Mouse (Mus musculus): ENCODE results near the gene Zfp91. TPM values are rescaled to one million over a fixed set of nuclear protein-coding genes. Genes with fewer than 3 reads are reported as not detected.
A peak's percentile ranks its signal among the peaks of the same experiment; 100 is the strongest.
"Not testable (repeated sequence)": the region's sequence is repeated elsewhere in the genome, so short reads cannot be mapped to it uniquely, and the experiment has no call there.

The Zfp91 gene
- total RNA-seq, 2 experiments from 2014 or later, result 88.5 to 90.4 TPM

DNA sequence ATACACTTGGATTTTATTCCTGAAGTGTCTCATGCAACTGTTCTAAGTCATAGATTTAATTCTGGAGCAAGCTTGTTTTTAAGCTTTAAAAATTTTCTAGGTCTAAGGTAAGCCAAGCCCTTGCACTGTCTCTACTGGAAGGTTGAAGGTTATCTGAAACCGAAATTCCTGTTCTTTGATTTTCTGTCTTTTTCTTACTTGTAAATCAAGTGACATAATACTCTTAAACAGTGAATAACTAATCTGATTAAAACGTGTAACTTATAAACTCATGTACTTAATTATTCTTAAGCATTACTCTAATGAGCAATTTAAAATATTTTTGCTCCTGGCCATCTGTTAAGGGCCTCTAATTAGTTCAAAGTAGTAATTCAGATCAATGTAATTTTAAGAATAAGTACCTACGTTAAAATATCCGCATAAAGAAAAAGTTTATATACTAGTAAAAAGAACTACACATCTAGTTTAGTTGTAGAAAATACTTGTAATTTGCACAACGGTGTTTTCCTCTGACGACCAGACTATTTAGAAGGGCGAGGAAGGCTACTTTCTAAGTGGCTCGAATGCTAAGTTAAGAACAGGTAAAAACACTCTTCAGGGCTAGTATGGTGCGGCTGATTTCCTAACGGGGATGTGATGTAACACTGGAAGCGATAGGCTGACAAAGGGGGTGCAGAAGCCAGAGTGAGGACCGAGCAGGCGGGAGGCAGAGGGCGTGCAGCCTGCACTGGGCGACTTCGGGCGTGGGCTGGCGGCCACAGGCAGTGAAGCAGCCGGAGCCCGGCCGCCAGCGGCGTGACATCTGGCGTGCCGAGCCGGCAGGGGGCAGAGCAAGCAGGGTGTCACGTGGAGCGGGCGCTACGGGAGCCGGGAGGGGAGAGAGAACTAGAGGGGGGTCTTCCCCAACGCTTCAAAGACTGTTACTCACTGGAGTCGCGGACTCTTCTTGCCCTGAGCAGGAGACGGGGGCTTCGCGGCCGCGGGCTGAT, 1.6 kb downstream of the Zfp91 start:
- peak; percentile 82 to 87 for DNase-seq (ENCODE audit: low spot score in 2 of 2)

DNA sequence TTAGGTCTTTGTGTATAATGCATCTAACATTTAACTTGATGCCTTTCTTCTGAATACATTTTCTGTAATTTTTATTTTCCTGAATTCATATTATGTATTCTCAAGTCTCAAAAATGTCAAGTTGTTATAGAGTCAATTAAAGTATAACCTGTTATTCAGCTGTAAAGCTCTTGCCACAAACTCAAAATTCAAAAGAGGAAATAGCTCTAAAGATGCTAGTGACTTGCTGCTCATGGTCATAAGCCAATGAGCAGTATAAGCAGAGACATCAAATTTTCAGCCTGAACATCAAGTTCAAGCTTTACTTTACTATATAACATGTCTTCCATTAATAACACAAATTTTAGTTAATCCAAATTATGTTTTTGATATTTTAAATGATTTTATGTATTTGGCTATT, 3.6 kb downstream of the Zfp91 start:
- no peak for DNase-seq (ENCODE audit: low spot score in 2 of 2)

DNA sequence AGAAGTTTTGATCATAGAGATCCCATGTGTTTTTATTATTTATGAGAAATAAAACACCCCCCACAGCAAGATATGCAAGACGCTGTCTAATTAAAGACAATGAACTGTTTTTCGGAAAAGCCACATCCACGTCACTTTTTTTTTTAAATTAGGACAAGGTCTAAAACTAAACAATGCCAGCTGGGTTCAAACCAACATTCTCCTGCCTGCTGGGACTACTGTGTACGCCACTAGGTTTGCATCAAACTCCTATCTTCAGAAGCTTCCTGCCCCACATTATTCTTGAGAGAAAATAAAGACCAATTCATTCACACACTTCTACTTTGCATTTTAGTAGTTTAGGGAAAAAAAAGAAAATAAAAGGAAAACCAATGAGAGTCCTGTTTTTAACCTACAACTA, 8.2 kb downstream of the Zfp91 start:
- DNase-seq (ENCODE audit: low spot score in 2 of 2), result no peak

DNA sequence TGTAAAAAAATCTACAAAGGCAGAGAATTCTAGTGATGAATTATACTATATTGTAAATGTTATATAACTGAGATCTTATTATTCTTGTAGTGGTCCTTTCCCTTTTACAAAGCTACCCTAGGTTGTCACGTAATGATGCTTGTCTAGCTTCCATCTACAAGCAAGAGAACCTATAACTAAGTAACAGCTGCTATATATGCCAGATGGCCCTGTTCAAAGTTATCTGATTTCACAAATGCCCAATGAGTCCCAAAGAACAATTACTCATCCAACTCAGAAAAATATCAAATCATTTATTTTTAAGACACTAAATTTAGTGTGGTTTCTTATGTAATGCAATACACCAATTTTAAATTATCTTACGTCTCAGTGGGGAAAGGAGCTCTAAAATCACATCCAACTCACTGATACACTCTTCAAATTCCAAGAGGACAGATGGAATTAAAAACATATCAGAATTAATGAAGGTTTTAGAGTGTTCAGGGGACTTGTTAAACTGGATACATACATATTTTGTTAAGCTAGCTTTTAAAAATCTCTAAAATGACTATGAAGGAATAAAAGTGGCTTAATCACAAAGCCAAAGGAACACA, 9.0 kb downstream of the Zfp91 start:
- DNase-seq (ENCODE audit: low spot score in 2 of 2), result no peak

DNA sequence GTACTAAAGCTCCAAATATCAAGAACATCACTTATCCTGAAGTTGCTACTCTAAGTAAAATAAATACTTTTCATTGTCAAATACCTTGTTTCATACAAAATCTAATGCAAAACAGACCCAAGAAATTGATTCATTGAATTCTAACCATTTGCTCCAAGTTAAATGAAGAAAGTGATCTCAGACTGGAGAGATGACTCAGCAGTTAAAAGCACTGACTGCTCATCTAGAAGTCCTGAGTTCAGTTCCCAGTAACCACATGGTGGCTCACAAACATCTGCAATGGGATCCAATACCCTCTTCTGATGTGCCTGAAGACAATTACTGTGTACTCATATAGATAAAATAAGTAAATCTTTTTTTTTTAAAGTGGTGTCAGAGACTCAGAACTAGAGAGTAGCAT, 15.5 kb downstream of the Zfp91 start:
- no peak for DNase-seq (ENCODE audit: low spot score in 2 of 2)

DNA sequence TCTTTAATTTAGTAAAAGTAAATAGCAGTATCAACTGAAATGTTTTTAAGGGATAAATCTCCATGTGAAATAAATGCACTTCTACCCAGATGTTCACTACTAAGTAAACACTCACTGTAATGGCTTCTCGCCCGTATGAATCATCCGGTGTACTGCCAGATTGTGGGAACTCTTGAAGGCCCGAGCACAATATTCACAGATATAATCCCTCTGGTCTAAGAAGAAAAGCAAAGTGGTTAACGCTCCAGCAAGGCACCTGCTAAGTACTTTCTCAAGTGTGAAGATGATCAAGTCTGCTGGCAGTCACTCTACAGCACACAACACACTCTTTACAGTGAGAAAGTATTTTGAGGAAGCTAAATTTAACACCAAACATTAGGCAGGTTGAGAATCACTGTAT, 25.0 kb downstream of the Zfp91 start:
- no peak for DNase-seq (ENCODE audit: low spot score in 2 of 2)

DNA sequence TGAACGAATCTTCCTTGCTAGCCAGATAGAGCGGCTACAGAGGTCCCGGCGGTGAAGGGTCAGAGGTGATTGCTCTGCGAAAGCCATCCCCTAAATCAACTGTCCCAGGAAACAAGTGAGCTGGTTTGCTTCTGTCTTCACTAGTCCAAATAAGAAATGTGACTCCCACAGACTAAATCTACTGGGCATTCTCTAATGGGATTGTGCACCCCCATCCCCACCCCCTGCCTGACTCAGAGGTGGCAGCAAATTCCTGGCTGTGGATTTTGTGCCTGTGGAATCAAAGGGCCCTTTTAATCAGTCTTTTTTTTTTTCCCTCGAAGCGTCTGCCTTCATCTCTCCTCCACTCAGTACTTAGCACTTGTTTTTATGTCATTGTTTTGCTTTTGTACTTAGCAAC, 30.6 kb downstream of the Zfp91 start, which contains the start of gene Cntf:
TSS of gene Cntf (minus strand) at position 325 of the 400 bp plus-strand sequence.
- DNase-seq (ENCODE audit: low spot score in 2 of 2), result no peak

DNA sequence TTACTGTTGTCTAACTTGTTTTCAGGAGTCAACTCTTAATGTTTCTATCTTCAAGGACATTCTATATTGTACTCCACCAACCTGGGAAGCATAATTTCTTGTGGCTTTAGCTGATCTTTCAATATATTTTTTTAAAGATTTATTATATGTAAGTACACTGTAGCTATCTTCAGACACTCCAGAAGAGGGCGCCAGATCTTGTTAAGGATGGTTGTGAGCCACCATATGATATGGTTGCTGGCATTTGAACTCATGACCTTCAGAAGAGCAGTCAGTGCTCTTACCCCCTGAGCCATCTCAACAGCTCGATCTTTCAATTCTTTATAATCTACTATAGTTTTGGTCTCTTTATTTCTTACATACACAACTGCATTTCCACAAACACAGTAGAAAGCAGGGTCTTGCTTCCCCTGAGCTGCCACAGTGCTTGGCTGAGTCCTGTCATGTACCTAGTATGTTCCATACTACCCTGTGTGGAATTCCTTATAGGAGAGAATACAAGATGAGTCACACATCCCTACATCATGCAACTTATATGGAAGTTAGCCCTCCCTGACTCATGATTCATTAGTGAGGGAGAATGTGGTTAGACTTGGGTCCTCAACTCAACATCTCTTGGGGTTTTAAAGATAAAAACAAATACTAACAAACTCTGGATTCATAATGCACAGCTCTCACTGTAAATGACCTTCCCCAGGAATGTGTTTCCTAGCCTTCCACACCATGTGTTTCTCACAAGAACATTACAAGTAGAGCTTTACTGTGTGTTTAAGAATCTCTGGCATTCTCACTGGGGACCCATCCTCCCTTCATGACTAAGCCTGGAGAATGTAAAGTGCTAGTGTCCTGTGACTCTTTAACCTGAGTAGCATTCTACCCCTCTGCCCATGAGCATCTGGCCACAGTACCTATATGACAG, 33.5 kb downstream of the Zfp91 start:
- no peak for DNase-seq (ENCODE audit: low spot score in 2 of 2)

DNA sequence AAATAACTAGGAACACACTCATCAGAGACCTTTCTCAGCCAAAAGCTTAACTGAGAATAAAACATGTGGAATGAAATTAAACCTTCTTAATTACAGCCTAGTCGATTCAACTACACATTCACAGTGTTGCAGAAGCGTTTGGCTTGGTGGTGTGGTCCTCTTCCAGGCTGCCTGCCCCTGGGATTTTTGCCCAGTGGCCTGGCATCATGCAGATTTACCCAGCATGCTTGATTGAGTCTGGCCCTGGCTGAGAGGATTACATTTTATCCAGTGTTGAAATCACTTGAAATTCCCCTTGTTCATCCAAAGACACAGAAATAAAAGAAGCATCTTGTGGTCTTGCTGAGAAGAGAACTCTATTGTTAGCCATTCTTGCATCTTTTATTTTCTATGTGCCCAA, 36.3 kb downstream of the Zfp91 start:
- DNase-seq (ENCODE audit: low spot score in 2 of 2), result no peak

DNA sequence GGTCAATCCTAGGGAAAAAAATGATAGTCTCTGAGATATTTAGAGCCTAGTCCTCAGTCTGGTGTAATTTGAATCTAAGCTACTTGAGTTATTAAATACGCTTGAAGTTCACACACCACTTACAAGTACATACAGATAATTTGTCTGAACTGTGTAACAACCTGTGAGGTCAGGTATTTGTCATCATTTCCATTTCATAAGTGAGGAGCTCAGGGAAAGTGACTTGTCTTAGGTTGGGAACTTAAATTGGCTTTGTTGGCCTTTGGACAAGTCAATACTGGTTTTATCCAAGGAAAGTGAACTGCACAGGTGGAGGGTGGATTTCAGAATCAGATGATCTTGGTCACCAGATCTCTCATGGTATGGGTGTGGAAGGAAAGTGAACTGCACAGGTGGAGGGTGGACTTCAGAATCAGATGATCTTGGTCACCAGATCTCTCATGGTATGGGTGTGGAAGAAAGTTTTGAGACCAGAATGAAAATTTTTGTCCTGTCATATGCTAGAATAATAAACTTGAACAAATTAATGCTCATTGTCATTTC, 36.9 kb downstream of the Zfp91 start:
- no peak for DNase-seq (ENCODE audit: low spot score in 2 of 2)

DNA sequence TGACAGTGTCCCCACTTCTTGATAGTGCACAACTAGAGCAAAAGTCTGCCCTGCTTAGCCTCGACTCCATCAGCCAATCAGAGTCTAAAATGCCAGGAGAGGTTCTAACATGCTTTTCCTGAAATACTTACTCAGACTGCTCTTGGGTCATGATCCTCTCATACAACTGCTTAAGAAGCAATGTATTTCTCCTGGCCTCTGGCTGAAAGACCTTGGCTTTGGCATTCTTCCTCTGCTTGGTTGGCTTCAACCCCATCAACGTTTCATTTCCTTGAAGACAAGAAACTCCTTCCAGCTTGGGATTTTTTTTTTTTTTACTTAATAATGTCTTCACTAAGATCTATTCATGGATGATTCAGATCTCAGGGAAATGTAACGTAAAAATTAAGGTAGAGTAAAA, 39.6 kb downstream of the Zfp91 start:
- DNase-seq (ENCODE audit: low spot score in 2 of 2), result no peak

DNA sequence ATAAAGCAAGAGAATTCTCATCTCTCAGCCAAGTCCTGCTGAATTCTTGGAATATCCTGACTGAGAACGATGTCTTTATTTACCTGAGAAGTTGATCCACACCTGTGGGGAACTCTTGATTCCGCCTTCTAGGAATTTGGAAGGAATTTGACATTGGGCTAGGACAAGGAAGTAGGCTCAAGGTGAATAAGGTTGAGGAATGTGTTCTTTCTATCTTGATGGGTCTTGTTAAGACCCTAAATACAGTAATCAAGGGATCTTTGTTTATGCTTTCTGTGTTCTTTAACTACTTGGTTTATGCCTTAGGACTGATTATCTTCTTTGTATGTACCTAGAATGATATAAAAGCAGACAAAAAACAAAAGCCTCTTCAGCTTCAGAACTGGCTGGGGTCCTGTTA, 64.0 kb downstream of the Zfp91 start:
- no peak for DNase-seq (ENCODE audit: low spot score in 2 of 2)

DNA sequence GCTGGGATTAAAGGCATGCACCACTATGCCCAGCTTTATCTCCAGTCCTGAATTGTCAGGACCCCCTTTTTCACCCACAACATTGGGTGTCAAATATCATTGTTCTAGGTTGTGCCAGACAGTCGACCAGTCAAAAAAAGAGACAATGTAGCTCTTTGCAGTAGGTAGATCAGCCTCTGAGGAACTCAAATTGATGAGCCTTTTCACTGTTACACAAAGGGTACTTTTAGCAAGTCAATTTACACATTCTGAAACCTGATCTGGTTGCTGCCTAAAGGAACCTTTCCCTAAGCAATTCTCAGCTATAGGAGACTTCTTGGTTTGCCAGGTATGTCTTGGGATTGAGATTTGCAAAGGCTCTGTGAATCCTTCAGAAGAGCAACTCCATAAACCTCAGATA, 64.9 kb downstream of the Zfp91 start:
- no peak for DNase-seq (ENCODE audit: low spot score in 2 of 2)

DNA sequence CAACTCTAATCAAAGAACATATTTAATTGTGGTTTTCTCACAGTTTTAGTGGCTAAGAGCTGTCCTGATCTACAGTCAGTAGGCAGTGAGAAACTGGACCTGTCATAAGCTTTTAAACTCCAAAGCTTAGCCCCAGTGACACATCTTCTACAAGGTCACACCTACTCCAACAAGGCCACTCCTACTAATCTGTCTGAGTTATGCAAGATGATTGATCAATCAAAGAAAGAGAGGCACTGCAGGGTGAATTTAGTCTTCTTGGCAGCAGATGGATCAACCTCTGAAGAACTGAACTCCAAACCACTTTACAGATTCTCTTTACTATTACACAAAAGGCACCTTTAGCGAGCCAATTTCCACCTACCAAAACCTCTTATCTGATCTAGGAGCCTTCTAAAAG, 70.1 kb downstream of the Zfp91 start:
- DNase-seq (ENCODE audit: low spot score in 2 of 2), result no peak

DNA sequence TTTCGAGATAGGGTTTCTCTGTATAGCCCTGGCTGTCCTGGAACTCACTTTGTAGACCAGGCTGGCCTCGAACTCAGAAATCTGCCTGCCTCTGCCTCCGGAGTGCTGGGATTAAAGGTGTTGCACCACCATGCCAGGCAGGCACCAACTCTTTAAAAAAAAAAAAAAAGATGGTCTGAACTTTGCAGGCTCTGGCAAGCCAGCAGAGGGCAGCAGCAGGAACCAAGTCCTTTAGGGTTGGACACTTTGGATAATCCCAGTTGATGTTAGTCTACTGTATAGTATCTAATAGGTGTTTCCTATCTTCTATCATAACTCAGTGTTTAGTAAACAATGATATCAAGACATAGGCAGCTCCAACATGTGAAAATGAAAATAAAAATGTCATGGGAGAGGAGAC, 73.6 kb downstream of the Zfp91 start:
- DNase-seq (ENCODE audit: low spot score in 2 of 2), result no peak

DNA sequence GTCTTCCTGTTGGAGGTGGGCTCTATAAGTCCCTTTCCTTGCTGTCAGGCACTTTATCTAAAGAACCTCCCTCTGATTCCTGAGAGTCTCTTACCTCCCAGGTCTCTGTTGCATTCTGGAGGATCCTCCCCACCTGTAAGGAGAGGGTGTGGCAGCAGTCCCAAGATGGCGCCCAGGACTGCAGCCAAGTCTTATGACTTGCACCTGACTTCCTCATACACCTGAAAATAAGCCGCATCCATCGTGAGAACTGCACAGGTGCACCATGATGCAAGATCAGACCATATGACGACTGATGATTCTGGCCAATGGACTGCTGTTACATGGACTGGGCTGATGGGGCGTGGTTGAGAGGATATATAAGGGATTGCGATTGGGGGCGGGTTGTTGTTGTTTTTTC, 74.3 kb downstream of the Zfp91 start:
- not testable (repeated sequence) for DNase-seq (ENCODE audit: low spot score in 2 of 2)

DNA sequence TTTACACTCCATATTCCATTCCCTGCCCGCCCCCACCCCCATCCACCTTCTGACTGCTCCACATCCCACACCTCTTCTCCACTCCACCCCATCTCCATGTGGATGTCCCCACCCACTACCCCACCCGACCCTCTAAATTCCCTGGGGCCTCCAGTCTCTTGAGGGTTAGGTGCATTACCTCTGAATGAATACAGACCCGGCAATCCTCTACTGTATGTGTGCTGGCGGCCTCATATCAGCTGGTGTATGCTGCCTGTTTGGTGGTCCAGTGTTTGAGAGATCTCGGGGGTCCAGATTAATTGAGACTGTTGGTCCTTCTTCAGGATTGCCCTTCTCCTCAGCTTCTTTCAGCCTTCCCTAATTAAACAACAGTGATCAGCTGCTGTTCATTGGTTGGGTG, 75.0 kb downstream of the Zfp91 start:
- DNase-seq (ENCODE audit: low spot score in 2 of 2), result not testable (repeated sequence)

DNA sequence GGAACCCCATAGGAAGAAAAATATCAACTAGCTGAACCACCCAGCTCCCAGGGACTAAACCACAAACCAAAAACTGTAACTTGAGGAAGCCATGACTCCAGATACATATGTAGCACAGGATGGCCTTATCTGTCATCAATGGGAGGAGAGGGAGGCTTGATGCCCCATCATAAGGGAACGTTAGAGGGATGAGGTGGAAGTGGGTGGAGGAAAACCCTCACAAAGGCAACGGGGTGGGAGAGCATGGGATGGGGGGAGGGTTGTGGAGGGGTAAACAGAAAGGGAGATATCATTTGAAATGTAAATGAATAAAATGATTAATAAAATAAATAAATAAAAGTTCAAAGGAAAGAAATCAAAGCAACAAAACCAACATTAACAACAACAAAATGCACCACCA, 75.5 kb downstream of the Zfp91 start:
- no peak for DNase-seq (ENCODE audit: low spot score in 2 of 2)

DNA sequence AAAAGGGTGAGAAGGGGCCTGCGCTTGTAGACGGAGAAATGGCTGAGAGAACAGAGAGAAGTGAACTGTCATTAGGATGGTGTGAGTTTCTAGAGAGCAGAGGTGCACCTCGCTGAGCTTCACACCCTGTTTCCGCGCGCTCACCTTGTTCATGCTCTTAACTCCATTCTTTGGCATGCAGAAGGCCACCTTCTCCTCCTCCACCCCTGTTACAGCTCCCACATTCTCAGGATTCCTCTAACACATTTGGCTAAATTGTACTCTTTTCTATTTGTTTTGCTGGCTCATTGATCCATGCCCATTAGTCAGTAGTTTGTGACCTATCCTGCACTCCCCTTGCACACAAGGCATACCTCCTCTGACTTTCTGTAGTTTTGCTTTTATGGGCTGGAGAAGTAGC, 76.7 kb downstream of the Zfp91 start:
- DNase-seq (ENCODE audit: low spot score in 2 of 2), result no peak
